8 mouse cellular contexts compared by ENCODE assay signal in genomic region chr17:53587074-53587851, GRCm38 (mm10). TPM values are rescaled to one million over a fixed set of nuclear protein-coding genes. Genes with fewer than 3 reads are reported as not detected.
DNase-seq lines count a peak whose midpoint lies in the region; ATAC-seq and TF ChIP-seq lines count a peak whose summit lies in the region.

No protein-coding gene starts in this region.

- no peak for TF ChIP-seq POLR2A in kidney, adult 2 months (IDR thresholded peaks at IDR 0.05; ENCODE audit: low read depth, low read length)

- WGBS in neural tube, embryonic 11.5 days: 74% methylated on average over 14 of the region's 14 CpGs
- WGBS in kidney, adult 2 months: 22% methylated on average over 14 of the region's 14 CpGs
- 42% methylated on average over 14 of the region's 14 CpGs for WGBS in stomach, embryonic 16.5 days

- H3K9me3 ChIP-seq in neural tube, embryonic 11.5 days (ENCODE audit: control insufficient read depth, low read length): no peaks in the 10 kb centered on the region
- no peaks in the 10 kb centered on the region for H3K9me3 ChIP-seq in stomach, embryonic 16.5 days (replicated peaks; ENCODE audit: control insufficient read depth, low read length)

- no peaks in the 10 kb centered on the region for H3K27me3 ChIP-seq in neural tube, embryonic 11.5 days (ENCODE audit: control insufficient read depth, insufficient read depth, low read length)
- no peaks in the 10 kb centered on the region for H3K27me3 ChIP-seq in kidney, adult 2 months (replicated peaks; ENCODE audit: control insufficient read depth, insufficient read depth, low read length)
- no peaks in the 10 kb centered on the region for H3K27me3 ChIP-seq in stomach, embryonic 16.5 days (ENCODE audit: control insufficient read depth, insufficient read depth, low read length)

- peak; percentile 45; the same call in 1 of the 2 replicates for ATAC-seq in neural tube, embryonic 11.5 days (ENCODE audit: insufficient read depth, low FRiP score, low TSS enrichment)
- peak; percentile 81 for ATAC-seq in monocyte, adult 5-6 weeks (replicated peaks; ENCODE audit: insufficient number of reproducible peaks, low FRiP score, low TSS enrichment, poor library complexity, severe bottlenecking)
- peak; percentile 80; the same call in 1 of the 2 replicates for ATAC-seq in stomach, embryonic 16.5 days (ENCODE audit: insufficient read depth, low FRiP score)

- no peaks in the 10 kb centered on the region for H3K4me1 ChIP-seq in neural tube, embryonic 11.5 days (ENCODE audit: control insufficient read depth, insufficient read depth, low read length)
- H3K4me1 ChIP-seq in kidney, adult 2 months (ENCODE audit: control insufficient read depth, insufficient read depth, low read length): peaks cover 12% of the 10 kb centered on the region
- peaks cover 13% of the 10 kb centered on the region for H3K4me1 ChIP-seq in stomach, embryonic 16.5 days (ENCODE audit: control insufficient read depth, insufficient read depth, low read length)

- no peak overlapping the region for H3K27ac ChIP-seq in neural tube, embryonic 11.5 days (ENCODE audit: low read depth, low read length)
- H3K27ac ChIP-seq in kidney, adult 2 months (ENCODE audit: insufficient read depth, low read depth, low read length): peak overlapping the region; percentile 57
- H3K27ac ChIP-seq in stomach, embryonic 16.5 days (ENCODE audit: low read length): 0 out of 2 replicates have a peak overlapping the region, but pooled peaks have one; percentile 9

- no peak for TF ChIP-seq CTCF in kidney, adult 2 months (conservative IDR thresholded peaks at IDR 0.05; ENCODE audit: insufficient read depth, insufficient read length, low read depth, low read length)

- no peak overlapping the region for H3K4me2 ChIP-seq in neural tube, embryonic 11.5 days (ENCODE audit: low read depth)
- no peak overlapping the region for H3K4me2 ChIP-seq in stomach, embryonic 16.5 days (ENCODE audit: low read depth, low read length)

- DNase-seq in neural tube, embryonic 11.5 days (ENCODE audit: low spot score): peak; percentile 34
- no peak for DNase-seq in neural tube, embryonic 10.5 days (ENCODE audit: extremely low spot score, low spot score)
- DNase-seq in cerebellum, postnatal 4 days (ENCODE audit: low spot score in 2 of 2): peak; percentile 44 to 74
- DNase-seq in heart, adult 11 months: peak; percentile 99
- DNase-seq in kidney, adult 2 months: peak; percentile 95
- peak; percentile 74 for DNase-seq in liver

- no peak overlapping the region for H3K9ac ChIP-seq in neural tube, embryonic 11.5 days (ENCODE audit: low read length)
- H3K9ac ChIP-seq in stomach, embryonic 16.5 days (ENCODE audit: low read length): no peak overlapping the region

- no peak overlapping the region for H3K4me3 ChIP-seq in neural tube, embryonic 11.5 days (ENCODE audit: low read depth, low read length)
- H3K4me3 ChIP-seq in kidney, adult 2 months (ENCODE audit: insufficient read depth, low read depth, low read length): no peak overlapping the region
- no peak overlapping the region for H3K4me3 ChIP-seq in stomach, embryonic 16.5 days (replicated peaks; ENCODE audit: low read length)

- H3K36me3 ChIP-seq in neural tube, embryonic 11.5 days (ENCODE audit: control insufficient read depth, insufficient read depth, low read length): no peaks in the 10 kb centered on the region
- H3K36me3 ChIP-seq in kidney, adult 2 months (ENCODE audit: control insufficient read depth, insufficient read depth, low read length): no peaks in the 10 kb centered on the region
- no peaks in the 10 kb centered on the region for H3K36me3 ChIP-seq in stomach, embryonic 16.5 days (ENCODE audit: control insufficient read depth, insufficient read depth, low read length)

RNA-seq across cellular contexts. Expression of gene Kat2b, which starts 20.6 kb away (rescaled TPM):
- polyA plus RNA-seq in neural tube, embryonic 11.5 days (2014; fragmentation: Nextera tagmentation; extraction: Ambion mirVana): 4.4 and 5.2 TPM in 2 replicates
- 9.9 and 15.5 TPM in 2 replicates for polyA plus RNA-seq in kidney, adult 2 months (2012; rRNA removed)
- total RNA-seq in monocyte, adult 5-6 weeks (2017): 58.3 to 89.5 TPM (median 71.8 TPM) in 3 replicates
- polyA plus RNA-seq in stomach, embryonic 16.5 days (2015; fragmentation: Nextera tagmentation; extraction: Ambion mirVana): 5.2 and 6.6 TPM in 2 replicates

RNA-seq across cellular contexts. Expression of gene Pp2d1, which starts 48.0 kb away (rescaled TPM):
- 0.39 and 0.69 TPM in 2 replicates for polyA plus RNA-seq in neural tube, embryonic 11.5 days (2014; fragmentation: Nextera tagmentation; extraction: Ambion mirVana)
- not detected in 2 replicates for polyA plus RNA-seq in kidney, adult 2 months (2012; rRNA removed)
- 0.29 TPM in 1 of 3 replicates, not detected in the others for total RNA-seq in monocyte, adult 5-6 weeks (2017)
- 0.23 and 0.25 TPM in 2 replicates for polyA plus RNA-seq in stomach, embryonic 16.5 days (2015; fragmentation: Nextera tagmentation; extraction: Ambion mirVana)
